Mouse (Mus musculus) frontal cortex, adult (tissue): ENCODE measurements around the gene Tmem107.

Experiments used
- ATAC-seq: cut with Nextera tagmentation; 2 replicates; pipeline ENCODE4 v1.9.2; 2017; ENCODE audit warnings: mild to moderate bottlenecking, moderate library complexity, mixed read lengths; ENCODE audit not compliant: low TSS enrichment

Tmem107 gene

DNA sequence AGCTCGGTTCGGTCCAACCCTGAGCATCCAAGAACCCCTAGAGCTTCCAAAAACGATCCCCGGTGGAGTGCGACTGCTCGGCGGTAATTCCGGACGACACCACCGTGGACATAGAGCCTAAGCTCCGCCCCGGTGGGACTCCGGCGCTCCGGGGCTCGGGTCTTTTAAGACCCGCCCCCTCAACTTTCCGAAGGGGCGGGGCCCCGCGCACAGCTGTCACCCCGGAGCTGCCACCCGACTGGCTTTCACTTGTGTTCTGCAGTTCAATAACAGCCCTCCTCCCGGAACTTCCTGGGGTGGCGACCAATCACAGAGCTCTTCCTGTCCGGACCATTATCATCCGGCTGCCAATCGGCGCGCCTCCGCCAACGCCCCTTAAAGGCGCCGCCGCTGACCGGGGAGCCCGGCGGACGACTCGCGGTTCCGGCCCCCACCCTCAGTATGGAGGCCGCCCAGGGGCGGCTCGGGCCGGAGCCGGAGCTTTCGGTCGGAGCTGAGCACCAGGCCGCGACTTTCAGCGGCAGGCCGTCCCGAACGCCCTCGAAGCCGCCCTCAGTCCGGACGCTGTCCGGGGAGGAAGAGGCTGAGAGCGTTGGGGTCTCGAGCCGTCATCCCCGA lies 11.1 kb upstream of the Tmem107 start, which contains the start of gene Borcs6:
Gene Borcs6, plus strand, starts transcription at position 361 of the 618 bp plus-strand sequence.
- peak; percentile 89 for ATAC-seq

DNA sequence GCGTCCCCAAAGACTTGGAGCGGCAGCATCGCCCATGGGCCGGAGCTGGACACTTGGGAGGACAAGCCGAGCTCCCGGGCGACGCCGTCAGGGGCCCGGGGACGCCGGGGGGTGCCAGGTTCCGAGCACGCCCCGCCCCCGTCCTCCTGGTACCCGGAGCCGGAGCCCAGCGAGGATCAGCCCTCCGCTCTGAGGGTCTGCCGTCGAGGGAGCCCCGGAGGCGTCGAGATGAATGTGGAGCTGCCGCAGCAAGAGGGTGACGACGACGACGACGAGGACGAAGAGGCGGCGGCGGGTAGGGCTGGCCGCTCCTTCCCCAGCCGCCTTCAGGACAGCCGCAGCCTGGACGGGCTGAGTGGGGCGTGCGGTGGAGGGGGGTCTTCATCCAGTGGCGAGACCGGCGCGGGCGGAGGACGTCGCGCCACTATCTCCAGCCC lies 10.6 kb upstream of the Tmem107 start:
- peak; percentile 3; the same call in 1 of the 2 replicates for ATAC-seq

DNA sequence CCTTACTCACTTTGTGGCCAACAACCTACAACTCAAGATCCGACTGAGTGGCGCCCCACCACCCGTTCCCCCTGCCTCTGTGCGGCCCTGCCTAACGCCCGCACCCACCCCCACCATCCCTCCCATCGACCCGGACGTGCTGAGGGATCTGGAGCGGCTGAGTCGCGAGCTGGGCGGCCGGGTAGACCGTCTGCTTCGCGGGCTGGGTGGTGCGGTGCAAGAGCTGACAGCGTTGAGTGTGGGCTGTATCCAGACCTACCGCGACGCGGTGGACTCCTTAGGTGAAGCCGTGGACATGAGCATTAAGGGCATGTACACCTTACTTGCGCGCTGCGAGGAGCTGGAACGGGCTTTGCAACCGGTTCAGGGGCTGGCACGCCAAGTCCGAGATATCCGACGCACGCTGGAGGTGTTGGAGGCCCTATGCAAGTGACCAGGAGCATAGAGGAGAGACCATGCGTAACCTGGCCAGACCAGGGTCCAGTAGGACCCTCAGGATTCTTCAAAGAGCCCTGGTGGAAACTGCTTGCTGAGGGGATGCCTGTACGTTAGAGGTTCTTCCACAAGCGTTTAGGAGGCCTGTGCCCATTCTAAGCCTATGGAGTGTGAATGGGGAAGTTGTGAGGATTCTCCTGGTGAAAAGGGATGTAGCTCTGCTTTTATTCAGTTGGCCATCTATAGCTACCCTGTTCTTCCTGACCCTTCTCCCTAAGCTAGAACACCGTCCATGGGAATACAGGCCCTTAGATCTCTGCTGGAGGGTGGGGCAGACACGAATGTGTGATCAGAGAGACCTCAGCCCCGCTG lies 10.0 kb upstream of the Tmem107 start:
- ATAC-seq: no peak

DNA sequence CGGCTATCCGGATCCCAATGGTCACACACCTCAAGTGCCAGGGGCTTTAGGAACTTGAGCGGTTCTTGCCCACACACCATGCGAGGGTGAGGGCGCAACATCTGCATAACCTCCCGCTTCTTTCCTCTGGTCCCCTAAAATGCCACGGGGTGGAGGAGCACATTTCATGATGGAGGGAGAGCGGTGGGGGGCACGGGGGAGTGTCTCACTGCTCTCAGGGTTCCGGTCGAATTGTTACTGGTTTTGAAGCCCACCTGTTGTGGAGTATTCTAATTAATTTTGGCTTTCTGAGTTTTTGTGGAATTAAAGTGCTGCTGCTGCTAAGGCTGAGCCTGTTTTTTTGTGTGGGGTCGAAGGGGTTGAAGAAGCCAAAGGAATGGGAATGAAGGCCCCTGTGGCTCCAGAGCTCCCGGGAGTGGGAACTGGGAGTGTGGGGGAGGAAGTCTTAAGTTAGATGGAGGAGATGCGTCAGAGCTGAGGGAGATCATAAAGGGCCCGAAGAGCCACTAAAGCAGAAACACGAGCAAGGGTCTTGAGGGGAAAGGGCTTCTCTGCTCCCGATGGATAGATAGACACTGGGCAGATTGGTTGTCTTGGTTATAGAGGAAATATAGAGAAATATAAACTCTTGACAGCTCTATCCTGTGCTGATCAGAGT lies 9.2 kb upstream of the Tmem107 start:
- no peak for ATAC-seq

DNA sequence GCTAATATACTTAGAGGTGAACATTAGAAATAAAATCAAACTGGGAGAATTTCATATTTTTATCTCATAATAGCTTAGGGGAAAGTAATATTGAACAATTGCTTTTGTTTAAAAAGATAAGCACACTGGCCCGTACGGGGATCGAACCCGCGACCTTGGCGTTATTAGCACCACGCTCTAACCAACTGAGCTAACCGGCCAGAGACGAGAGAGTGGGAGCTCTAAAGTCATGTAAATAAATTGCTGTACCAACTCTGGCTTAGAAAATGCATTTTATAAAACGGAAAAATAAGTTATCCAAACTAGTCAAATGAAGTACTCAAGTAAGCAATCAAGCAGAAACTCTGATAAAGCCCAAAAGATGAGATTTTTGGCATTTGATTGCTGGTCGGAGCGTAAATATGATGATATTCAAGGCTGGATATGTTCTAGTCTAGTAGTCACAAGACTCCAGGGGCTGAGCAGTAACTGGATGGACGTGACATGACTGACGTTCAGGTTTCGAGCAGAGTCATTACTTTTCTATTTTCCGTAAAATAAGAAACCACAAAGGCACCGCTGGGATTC lies 8.3 kb upstream of the Tmem107 start:
- no peak for ATAC-seq

DNA sequence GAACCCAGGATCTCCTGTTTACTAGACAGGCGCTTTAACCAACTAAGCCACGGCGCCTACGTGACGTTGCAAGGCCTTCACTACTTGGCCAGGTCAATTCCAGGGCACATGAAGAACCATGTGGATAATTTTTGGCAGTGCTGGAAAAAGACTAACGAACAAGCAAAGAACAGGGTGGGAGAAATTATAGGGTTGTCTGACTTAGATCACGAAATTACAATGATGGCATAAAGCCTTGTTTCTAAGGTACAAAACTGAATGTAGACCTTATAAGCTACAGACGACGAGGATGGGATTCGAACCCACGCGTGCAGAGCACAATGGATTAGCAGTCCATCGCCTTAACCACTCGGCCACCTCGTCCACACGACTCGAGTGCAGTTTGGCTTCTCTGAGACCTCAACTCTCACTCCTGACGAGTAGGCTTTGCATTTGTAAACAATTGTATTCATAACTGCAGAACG lies 7.8 kb upstream of the Tmem107 start:
- ATAC-seq: no peak

DNA sequence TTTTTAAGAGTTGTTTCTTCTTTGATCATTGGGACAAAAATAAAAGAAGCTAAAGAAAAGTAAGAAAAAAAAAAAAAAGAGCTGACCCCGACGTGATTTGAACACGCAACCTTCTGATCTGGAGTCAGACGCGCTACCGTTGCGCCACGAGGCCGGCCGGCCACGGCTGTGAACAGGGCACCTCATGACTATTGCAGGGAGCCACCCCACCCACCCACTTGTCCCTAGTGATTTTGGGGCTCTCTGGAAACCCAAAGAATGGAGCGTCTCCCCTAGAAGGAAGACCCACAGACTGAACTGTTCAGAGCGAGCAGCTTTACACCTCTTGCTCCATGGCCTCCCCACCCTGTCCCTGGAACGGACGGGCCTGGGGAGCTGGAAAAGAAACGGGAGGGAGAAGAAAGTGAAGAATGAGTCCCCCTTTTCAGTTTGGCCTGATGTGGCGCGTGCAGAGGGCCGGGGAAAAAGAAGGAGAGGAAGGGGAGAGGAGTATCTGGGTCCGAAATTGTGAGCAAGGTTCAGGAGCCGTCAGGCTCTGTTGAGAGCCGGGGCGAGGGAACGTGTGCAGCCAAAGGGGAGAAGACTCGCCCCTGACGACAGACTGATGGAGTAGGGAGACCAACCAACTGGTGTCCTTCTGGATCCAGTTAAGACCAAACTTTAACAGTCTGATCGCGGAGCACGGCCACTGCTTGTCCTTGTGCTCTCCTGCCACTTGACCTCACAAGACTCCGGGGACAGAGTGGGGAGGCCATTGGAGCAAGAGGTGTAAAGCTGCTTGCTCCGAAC lies 7.0 kb upstream of the Tmem107 start:
- no peak for ATAC-seq

DNA sequence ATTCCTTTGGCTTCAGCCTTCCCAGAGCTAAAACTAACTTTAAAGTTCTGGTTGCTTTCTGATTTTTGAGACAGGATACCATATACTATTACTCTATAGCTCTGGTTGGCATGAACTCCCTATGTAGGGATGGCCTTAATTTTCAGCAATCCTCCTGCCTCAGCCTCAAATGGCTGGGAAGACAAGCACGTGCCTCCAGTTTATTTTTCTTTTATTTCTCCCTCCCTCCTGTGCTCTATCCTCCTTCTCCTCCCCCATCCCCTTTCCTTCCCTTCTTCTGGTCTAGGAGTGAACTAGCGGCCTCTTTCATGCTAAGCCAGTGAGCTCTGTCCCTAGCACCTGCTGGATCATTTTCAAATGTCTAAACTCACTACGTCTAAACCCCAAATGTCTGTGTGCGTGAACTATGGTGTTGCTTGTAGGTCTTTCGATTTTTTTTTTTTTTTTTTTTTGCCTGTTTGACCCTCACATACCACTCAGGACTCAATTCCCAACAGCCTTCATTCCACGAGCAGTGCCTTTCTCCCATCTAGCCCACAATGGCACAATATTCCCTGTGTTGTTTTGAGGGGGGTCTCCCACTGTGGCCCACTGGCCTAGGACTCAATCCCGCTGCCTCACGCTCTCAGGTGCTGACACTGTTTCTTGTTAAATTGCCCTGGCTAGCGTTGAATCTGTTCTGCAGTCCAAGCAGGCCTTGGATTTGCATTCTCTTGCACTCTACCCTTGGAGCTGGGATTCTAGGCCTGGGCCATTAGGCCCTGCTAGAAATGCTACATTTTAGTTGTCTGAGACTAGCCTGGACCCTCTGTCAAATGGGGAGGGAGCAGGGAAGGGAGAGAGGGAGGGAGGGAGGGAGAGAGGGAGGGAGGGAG lies 6.1 kb upstream of the Tmem107 start:
- no peak for ATAC-seq

DNA sequence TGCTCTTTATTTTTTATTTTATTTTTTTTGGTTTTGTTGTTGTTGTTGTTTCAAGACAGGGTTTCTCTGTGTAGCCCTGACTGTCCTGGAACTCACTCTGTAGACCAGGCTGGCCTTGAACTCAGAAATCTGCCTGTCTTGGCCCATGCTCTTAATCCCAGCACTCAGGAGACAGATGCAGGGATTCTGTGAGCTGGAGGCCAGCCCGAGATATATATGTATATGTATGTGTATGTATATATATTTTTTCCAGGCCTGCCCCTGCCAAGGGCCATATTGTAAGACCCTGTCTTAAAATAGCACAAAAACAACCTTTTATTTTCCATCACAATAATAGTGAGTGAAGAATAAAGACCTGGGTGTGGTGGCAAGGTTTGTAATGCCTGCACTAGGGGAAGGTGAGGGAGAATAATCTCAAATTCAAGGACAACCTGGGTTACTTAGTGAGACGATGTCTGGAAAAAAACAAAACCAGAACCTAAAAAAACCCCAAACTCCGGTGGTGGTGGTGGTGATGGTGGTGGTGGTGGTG lies 5.1 kb upstream of the Tmem107 start:
- ATAC-seq: no peak

DNA sequence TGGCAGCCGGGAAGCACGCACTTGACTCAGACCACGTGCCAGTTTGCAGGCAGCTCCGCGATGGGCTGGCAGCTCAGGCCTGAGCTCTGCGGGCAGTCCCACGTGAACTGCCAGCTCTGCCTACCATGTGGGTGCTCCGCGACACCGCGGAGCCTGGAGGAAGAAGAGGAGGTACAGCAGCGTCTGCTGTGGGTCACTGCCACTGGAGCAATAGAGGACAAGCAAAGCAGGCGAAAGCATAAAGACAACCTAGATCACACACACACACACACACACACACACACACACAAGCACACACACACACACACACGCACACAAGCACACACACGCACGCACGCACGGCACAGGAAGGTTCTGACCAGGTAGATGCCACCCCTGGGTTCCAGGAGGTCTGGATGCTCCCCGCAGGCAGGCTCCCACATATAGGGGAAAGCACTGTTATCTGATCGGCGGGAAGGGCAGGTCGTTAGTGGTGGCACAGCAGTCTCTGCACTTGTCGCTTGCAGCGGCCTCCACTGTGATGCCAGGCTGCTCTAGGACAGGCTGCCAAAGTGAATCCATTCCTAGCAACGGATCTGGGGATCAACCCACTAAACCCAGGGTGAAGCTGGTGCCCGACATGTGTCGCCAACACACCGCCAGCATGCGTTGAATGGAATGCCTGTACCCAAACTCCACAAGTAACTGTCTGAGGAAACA lies 4.3 kb upstream of the Tmem107 start:
- peak; percentile 20; the same call in 1 of the 2 replicates for ATAC-seq

DNA sequence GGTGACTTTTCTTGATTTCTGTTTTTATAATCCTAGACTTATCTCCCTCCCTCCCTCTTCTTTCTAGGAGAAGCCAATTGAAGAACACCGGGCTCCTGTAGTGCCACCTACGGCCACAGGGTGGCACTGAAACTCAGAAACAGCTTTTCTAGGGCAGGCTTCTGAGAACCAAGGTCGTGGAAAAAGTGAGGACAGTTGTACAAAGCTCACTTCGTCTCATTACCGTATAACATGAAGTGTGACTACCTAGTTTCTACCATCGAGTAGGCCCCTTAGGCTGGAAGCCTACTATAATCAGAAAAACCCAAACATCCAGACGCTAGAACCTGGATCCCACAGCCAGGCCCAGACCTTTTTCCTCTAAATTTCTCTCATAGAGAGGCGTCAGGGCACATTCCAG lies 3.6 kb upstream of the Tmem107 start:
- ATAC-seq: no peak

DNA sequence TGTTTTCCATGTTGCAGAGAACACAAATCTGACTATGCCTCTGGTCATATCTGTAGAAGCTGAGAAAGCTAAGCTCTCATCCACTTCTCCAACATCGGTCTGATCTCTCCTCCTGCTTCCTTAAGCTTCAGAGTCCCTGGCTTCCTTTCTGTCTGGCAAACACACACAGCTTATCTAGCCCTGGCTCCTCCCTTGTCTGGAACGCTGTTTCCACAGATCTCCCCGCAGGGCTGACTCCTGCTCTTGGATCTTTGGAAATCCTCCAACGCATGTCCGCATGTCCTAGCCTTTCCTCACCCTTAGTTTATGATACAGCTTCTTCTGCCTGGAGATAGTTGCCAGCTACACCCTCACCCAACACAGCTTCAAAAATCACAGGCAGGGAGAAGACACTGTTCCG lies 3.0 kb upstream of the Tmem107 start:
- ATAC-seq: no peak

DNA sequence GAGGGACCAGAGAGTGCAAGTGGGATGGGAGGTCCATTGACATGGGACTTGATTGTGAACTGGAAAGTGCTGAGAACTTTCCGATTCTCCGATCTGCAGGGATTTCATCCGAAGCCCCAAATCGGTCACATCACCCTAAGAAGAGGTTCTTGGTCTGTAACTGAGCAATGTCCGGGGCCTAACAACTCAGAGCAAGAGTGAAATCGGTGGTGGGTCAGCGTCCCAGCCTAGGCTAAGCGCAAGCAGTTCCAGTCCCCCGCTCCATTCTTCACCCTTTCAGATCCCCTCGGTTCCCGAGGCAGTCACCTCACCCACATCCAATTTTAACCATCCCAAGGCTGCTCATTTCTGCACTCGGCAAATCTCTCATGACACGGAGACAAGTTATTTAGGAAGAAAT lies 513 bp upstream of the Tmem107 start:
- ATAC-seq: no peak

DNA sequence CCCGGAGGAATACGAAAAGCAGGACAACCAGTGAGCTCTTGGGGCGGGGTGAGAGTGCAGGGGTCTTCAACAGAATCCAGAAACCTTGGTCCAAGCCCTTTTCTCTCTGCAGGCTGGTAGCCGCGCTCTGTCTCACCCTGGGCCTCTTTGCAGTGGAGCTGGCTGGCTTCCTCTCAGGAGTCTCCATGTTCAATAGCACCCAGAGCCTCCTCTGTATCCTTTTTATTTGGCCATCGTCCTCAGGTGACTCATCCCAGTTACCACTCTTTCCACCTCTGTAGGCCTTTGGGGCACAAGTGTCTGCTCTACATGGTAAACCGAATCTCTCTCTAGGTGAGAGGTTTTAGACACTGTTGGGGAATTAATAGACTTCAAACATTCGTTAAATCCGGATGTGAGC lies 656 bp downstream of the Tmem107 start:
- ATAC-seq: no peak

DNA sequence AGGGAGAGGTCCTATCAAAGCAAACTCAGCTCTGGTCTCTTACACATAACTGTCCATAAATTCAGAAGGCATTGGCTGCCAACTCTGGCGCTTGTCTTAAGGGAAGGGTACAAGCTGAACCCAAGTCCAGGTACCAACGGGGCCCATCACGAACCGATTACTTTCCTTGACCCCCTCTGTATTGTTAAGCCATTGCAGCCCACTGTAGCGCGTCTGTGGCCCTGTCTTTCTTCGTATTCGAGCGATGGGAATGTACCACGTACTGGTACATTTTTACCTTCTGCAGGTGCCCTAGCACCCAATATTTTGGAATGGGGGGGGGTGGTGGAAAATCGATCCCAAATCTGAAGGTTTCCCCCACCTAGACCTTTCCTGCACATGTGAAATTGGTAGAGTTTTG lies 1.6 kb downstream of the Tmem107 start:
- ATAC-seq: no peak

DNA sequence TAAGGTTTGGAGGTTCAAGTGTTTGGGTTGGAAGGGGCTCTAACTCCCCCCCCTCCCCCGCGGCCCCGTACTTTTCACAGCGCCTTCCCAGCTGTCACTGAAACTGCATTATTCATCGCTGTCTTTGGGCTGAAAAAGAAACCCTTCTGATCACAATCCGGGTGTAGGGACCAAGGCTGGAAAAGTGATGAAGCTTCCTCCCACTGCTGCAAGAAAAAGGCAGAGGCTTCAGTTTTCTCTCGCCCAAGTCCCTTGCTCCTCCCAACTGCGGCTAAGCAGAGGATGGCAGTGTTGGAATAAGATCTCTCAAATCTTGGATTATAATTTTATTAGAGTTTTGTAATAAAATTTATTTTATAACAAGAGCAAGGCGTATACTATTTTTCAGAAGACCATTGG lies 2.1 kb downstream of the Tmem107 start:
- peak; percentile 21; the same call in 1 of the 2 replicates for ATAC-seq

DNA sequence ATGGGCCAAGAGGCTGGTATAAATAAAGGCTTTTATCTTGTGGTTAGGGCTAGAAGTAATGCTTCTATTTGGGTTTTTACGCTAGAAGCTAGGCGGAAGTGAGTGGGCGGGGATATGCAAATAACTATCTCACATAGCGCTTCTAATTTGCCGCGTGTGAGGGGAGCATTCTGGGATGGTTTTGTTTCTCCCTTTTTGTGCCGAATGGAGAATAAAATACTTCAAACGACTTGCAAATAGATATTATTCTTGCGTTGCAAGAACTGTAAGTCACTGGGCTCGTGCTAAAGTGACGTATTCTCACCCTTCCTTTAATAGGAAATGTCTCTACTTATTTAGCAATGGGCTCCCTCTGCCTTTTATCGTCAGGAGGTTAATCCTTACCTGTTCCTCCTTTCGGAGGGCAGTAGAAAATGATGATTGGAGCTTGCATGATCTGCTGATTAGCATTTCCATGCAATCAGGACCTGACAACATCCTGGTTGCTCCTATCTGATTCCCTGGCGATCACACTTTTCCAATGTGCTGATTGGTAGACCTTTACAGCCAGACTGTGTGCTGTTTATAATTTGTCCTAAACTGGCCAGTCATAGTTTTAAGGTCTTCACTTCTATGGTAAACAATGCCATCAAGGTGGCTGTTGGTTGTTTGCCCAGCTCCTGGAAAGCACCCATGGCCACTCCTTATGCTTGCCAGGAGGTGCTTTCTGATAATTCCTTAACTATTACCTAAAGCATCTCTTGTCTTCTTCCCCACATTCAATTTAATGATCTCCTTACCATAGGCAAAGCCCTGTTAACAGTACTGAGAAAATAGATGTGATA lies 2.7 kb downstream of the Tmem107 start:
- peak; percentile 31; the same call in 1 of the 2 replicates for ATAC-seq

DNA sequence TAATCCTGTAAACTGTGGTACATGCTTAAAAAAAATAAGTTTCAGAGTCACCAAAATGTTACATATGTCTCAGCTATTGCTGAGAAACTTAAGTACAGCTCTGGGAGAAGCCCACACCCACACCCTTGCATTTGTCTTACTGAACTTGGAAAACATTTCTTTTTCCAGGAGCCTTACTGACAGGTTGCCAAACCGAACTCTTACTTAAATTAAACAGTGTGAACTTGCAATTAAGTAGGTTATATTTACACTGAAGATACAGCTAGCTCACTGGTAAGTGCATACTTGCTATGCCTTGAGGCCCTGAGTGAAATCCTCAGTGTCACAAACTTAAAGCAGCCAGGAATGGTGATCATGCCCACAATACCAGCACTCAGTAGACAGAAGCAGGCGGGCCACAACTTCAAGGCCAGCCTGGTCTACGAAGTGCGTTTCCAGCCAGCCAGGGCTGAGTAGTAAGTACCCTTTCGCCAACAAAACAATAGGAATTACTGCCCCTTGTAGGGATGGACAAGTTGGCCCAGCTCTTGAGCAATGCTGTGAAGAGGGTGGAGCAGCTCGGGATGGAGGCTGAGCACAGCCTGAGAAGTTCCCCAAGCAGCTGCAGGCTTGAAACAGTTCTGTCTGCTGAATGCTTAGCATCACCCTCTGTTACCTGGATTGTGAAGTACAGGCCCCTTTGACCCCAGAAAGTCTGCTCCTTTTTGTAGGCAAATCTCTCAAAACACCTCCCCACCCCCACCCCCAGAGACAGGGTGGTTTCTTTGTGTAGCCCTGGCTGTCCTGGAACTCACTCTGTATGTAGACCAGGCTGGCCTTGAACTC lies 3.6 kb downstream of the Tmem107 start:
- ATAC-seq: no peak
